Mouse (Mus musculus) urinary bladder, postnatal 10 days (tissue): ENCODE measurements around the gene Nfe2l2.
"Not testable (repeated sequence)": the region's sequence is repeated elsewhere in the genome, so short reads cannot be mapped to it uniquely, and the experiment has no call there.

ENCODE experiments used
- DNase-seq: peaks from one replicate; pipeline ENCODE4 v3.0.0; 2022; ENCODE audit warnings: low spot score

Gene Nfe2l2

GRCm38 (mm10) chr2:75713083-75713482 lies 8.6 kb upstream of the Nfe2l2 start:
- no peak for DNase-seq

GRCm38 (mm10) chr2:75707420-75707819 lies 3.0 kb upstream of the Nfe2l2 start:
- no peak for DNase-seq

- no peak for DNase-seq
Observed at GRCm38 (mm10) chr2:75706435-75706834, 2.0 kb upstream of the Nfe2l2 start.

- DNase-seq = no peak
Observed at GRCm38 (mm10) chr2:75705162-75705752, 816 bp upstream of the Nfe2l2 start.

GRCm38 (mm10) chr2:75703375-75704181 lies 863 bp downstream of the Nfe2l2 start:
- DNase-seq = peak; percentile 68

GRCm38 (mm10) chr2:75702588-75702976 lies 1.9 kb downstream of the Nfe2l2 start:
- DNase-seq = no peak

- no peak for DNase-seq
Observed at GRCm38 (mm10) chr2:75701822-75702587, 2.4 kb downstream of the Nfe2l2 start.

GRCm38 (mm10) chr2:75701207-75701606 lies 3.2 kb downstream of the Nfe2l2 start:
- DNase-seq = no peak

- no peak for DNase-seq
Observed at GRCm38 (mm10) chr2:75700543-75700942, 3.9 kb downstream of the Nfe2l2 start.

GRCm38 (mm10) chr2:75698874-75699273 lies 5.6 kb downstream of the Nfe2l2 start:
- DNase-seq = no peak

- DNase-seq = no peak
Observed at GRCm38 (mm10) chr2:75698007-75698406, 6.4 kb downstream of the Nfe2l2 start.

- DNase-seq = no peak
Observed at GRCm38 (mm10) chr2:75697222-75697621, 7.2 kb downstream of the Nfe2l2 start.

- no peak for DNase-seq
Observed at GRCm38 (mm10) chr2:75696371-75696770, 8.1 kb downstream of the Nfe2l2 start.

- DNase-seq = no peak
Observed at GRCm38 (mm10) chr2:75695676-75696350, 8.6 kb downstream of the Nfe2l2 start.

- not testable (repeated sequence) for DNase-seq
Observed at GRCm38 (mm10) chr2:75694926-75695325, 9.5 kb downstream of the Nfe2l2 start.

GRCm38 (mm10) chr2:75692369-75692768 lies 12.1 kb downstream of the Nfe2l2 start:
- no peak for DNase-seq

- DNase-seq = no peak
Observed at GRCm38 (mm10) chr2:75691316-75691715, 13.1 kb downstream of the Nfe2l2 start.

GRCm38 (mm10) chr2:75690656-75691055 lies 13.8 kb downstream of the Nfe2l2 start:
- no peak for DNase-seq

GRCm38 (mm10) chr2:75689482-75690158 lies 14.8 kb downstream of the Nfe2l2 start:
- DNase-seq = no peak

GRCm38 (mm10) chr2:75688901-75689300 lies 15.5 kb downstream of the Nfe2l2 start:
- DNase-seq = no peak

GRCm38 (mm10) chr2:75687040-75687749 lies 17.2 kb downstream of the Nfe2l2 start:
- no peak for DNase-seq
